Mouse (Mus musculus): Measurements from ENCODE around the gene Frzb. TPM values are rescaled to one million over a fixed set of nuclear protein-coding genes. Genes with fewer than 3 reads are reported as not detected.
A peak's percentile ranks its signal among the peaks of the same experiment; 100 is the strongest.

Gene Frzb
- polyA plus RNA-seq, 1 experiment = 0.63 TPM

DNA sequence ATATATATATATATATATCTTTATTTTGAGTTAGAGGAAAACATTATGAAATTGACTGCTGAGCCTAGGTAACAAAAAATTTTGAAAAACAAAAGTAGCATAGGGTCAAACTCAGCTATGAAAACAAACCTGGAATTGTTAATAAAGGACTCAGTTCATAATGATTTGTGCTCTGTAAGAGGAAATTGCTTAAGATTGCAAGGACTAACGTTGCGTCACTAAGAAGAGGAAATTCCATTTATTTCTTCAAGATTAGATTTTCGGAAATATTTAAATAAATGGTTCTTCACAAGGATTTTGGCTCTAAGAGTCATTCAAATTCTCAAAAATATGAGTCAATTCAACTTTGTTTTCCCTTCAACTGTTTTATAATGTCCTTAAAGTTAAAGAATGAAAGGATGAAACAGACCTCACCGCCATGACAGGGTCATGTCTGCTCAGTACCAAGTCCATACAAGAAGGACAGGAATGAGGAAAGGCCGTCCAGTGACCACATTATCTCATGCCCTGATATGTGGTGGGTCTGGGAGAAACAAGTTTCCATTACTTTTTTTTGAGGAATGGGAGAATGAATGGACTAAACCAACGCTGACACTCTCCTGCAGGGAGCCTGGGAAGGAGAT, 14.1 kb downstream of the Frzb start:
- WGBS = 78% methylated on average over 6 of the region's 6 CpGs

DNA sequence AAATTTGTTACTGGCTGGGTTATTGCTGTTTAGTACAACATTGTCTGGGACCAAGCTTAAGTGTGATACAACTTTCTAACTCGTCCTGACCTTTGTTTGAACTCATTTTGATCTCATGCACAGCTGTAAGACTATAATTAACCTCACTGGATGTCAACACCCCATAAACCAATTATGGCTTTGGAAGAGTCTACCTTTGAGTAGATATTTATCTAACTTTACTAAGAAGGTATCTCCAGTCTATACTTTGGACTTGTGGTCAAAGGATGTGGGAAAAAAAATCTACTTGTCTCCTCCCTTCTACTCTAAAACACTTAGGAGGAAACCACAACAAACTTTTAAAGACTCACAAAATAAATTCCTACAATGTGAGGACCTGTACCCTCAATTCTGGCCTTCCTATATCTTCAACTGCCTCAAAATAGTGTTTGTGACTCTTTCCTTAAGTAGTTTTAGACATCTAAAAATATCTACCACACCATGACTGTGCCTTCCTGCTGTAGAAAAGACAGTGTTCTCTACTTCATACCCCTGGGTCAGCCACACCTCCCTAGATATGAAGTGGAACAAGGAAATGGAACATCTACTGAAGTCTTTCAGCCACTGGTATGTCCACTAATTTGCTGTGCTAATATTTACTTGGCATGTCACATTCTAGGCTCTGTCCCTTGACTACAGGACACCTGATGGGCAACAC, 16.9 kb downstream of the Frzb start:
- WGBS = 11% methylated on average over 1 of the region's 1 CpGs
- DNase-seq (ENCODE audit: low read depth, low spot score) = peak; percentile 6

More for the DNA sequence above, 14.1 kb downstream of the Frzb start:
- no peak for DNase-seq (ENCODE audit: low read depth, low spot score)

DNA sequence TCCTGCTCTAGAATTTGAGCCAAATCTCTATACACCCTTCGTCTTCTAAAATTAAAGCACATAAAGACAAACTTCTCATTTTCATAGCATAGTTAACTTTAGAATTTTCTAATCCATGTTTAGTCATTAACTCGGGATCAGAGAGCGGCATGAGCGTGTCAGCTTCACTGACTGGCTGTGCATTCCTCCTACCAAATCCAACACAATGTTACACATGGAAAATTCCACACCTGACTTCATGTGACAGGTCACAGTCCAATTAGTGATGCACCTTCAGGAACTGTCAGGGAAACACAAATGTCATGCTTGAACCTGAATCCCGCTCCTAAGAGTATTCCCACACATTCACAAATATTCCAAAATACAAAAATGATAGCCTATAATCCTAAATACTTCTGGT, 24.3 kb downstream of the Frzb start:
- no peak for DNase-seq (ENCODE audit: low read depth, low spot score)
- 96% methylated on average over 5 of the region's 5 CpGs for WGBS

DNA sequence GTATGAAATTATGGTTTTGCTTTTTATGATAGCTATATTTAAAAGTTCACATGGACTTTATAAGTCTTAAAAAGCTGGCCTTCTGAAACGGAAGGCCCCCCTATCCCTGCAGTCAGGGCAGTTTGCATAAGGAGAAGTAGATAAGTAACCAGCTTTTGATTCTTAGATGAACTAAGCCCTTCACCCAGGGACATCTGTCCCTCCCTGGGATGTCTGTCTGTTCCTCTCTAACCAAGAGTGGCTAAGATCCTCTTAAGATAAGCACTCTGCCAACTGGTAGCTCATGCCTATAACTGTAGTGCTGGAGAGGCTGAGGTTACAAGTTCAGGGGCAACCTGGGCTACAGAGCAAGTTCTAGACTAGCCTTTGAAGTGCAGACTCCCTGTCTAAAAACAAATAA, 25.4 kb downstream of the Frzb start:
- WGBS = 32% methylated on average over 1 of the region's 1 CpGs
- DNase-seq (ENCODE audit: low read depth, low spot score) = no peak

DNA sequence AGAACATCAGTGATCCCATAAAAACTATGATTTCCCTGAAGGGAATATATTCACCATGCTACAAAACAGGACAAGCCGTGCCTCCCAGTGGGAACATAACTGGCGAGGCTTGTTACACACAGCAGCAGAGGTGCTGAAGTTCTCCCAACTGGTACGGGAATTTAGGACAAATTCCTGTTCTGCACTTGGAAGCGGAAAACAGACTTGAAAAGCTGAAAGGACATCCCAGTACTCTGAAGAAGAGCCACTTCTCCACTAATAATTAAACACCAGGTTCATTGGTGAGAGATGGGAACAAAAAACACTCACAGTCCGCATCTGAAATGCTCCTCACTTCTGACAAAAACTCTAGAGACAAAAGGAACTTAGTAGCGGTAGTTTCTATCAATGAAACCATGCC, 31.1 kb downstream of the Frzb start:
- DNase-seq (ENCODE audit: low read depth, low spot score) = no peak
- WGBS = 89% methylated on average over 6 of the region's 6 CpGs

DNA sequence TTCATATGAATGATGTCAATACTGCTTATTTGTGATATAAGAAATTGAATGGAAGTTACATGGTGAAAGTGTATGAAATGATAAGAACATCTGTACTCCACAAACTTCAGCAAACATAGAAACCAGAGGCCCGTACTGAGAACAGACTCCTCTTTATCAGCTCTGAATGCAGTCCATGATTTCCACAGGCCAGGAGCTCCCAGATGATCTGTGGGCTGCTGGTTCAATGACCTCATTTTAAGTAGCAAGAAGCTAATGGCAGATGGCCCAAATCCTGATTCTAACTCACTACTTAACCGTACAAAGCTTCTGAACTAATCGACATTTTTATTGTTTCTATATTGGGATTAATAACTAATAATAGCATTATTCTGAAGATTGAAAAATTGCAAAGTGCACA, 33.0 kb downstream of the Frzb start:
- DNase-seq (ENCODE audit: low read depth, low spot score) = no peak
- WGBS = 81% methylated on average over 3 of the region's 3 CpGs

DNA sequence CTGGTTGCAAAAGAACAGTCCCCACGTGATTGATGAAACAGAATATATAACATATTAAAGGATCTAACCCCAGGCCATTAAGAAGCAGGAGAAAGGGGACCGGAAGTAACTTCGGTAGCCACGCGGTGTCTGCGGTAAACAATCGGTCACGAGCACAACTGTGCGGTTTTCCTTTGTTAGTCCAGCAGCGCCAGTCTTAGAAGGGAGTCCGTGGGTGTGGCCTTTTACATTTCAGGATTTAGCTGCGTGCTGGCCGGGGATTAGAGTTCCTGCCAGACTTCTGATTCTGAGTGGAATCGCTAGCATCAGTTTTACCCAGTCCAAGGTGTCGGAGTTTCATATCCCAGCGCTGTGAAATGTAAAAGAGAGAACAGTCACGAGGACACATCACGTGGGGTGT, 34.3 kb downstream of the Frzb start:
- WGBS = 80% methylated on average over 18 of the region's 18 CpGs
- no peak for DNase-seq (ENCODE audit: low read depth, low spot score)

DNA sequence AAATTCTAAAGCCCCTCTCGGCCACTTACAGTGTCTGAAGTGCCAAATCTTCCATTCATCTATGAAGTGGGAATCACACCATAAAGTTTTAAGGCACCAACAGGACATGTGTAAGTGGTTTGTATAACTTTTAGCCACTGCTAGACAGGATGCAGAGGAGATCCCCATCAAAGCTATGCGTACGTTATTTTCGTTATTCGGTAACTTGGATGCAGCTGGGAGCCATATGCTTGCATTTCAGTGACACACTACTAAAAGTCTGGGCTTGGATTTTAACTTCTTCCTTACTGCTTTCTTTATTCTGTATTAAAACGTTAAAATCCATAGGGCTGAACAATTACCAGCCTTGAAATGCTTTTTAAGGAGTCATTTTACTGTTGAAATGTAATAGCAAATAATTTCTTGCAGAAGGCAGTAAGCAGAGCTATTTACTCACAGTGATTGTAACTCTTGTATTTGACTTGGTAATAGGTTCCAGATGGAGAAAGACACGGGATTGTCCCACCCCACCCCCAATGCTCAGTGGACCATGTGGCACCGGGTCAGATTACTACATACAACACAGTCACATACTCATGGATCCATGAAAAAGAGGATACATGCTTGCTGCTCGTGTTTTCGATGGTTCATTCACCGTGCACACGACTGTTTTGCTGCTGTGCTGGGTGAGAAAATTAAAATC, 37.4 kb downstream of the Frzb start:
- whole genome bisulfite sequencing = 71% methylated on average over 12 of the region's 12 CpGs
- DNase-seq (ENCODE audit: low read depth, low spot score) = no peak

DNA sequence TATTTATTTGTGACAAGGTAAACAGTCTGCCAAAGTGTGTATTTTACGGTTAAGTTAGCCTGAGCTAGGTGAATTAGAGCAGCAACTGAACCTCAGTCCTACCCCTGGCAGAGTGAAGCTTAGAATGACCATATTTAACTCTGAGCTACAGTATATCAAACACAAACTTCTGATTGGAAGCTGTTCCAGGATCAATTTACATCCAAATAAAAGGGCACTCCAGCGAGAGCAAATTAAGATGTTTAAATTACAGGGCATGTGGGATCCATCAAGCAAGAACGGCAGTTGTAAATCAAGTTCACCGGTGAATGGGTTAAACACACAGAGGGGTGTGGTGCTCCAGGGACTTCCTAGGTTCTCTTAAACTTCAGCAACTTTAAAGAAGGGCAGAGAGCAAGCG, 42.7 kb downstream of the Frzb start:
- no peak for DNase-seq (ENCODE audit: low read depth, low spot score)
- 12% methylated on average over 5 of the region's 5 CpGs for WGBS

DNA sequence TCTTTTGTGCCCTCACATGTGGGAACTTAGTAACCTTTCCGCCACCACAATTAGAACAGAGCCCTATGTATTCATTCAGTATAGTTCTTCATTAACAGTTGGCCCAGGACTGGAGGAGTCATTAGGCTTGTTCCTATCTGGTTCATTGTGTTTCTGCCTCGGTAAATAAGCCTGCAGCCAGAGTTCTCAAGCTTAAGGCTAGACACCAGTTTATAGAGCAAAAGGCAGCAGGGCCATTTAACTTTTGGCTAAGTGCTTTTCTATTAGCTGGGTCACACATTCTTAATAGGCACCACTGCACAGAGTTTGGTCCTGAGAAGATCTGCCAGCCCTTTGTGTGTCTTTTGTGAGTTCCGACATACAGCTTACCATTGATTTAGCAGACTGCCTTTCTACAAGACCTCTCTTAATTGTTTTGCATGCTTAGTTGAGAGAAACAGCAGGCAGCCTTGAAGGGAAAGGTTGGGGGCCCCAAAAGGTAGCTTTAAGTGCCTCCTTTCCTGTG, 48.8 kb downstream of the Frzb start:
- 50% methylated on average over 3 of the region's 3 CpGs for WGBS
- no peak for DNase-seq (ENCODE audit: low read depth, low spot score)

DNA sequence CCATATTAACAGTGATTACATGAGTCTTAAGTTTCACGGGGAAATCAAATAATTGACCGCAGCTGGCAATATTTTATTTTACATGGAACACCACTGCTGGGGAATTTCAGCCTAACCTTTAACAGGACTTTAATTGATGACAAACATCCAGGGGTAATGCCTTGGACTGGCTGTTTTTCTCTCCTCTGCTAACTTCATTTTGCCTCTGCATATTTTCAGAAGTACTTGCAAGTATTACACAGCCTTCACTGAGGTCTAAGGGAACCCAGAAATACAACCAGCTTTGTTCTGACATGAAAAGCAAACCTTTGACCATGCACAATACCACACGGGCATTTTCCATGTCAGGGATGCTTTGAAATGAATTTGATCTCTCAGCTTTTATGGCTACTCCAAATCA, 50.6 kb downstream of the Frzb start:
- no peak for DNase-seq (ENCODE audit: low read depth, low spot score)
- whole genome bisulfite sequencing = 49% methylated on average over 3 of the region's 3 CpGs

DNA sequence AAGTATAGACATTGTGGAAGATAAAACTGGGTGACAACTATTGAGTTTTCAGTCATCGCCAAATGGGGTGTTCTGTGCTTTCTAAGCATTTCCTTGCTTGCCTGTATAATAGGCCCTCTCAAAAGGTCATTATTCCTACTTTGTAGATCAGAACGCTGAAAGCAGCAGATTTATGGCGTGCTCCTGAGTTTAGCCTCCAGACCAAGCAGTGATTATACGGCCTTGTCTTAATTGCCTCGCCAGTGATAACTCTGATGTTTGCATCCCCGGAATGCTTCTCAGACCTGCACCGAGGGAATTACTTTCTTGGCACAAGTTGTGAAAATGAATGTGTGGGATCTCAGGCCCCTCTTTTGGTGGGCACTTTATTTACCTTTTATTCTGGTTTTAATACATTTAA, 51.4 kb downstream of the Frzb start:
- DNase-seq (ENCODE audit: low read depth, low spot score) = no peak
- 34% methylated on average over 7 of the region's 7 CpGs for WGBS

DNA sequence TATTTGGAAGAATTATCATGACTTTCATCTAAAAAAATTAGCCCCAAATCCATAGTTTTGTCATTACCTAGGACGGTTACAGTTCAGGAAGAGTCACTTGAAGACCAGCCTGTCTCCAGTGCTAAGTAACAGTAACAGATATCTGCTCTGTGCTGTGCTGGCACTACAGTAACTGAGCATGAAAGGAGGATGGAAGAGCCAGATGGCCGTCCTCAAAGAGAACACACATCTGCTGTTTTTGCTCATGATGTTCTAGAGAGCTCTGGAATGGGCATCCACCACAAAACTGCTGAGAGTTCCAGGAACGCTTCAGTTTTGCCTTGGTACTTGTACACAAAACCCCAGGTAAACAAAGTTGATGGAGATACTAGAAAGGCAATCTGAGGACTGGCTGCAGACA, 59.1 kb downstream of the Frzb start:
- no peak for DNase-seq (ENCODE audit: low read depth, low spot score)
- WGBS = 66% methylated on average over 3 of the region's 3 CpGs

DNA sequence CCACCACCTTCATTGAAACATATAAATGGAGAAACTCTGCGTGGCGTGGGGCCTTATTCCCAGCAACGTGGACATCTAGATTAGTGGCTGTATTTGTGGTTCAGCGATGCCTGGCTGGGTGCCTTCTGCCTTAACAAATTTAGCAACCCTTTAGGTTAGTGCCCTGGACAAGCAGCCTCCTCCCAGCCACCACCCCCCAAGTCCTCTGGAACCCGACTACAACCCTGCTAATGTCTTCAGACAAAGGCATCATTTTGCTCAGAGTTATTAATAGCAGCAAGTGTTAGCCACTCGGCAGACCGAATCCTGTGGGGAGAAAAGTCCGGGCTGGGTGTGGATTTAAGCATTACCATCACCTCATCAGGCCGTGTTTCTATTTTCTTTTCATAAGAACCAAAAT, 59.8 kb downstream of the Frzb start:
- DNase-seq (ENCODE audit: low read depth, low spot score) = no peak
- WGBS = 65% methylated on average over 9 of the region's 9 CpGs

DNA sequence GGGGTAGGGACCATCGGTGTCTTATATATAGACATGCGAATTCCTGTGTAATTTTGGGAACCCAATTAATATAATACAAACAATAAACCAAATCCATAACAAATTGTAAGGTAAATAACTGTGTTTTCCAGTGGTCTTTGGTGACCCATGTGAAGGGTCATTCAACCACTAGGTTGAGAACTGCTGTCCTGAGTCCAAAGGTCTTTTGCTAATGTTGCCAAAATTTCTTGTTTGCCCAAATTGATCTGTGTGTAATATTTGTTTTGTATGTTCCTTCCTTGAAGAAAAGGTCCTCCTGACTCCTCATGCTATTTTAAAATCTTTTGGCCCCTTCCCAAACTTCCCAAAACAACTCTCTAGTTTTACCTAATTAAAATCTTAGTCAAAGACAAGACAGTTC, 61.2 kb downstream of the Frzb start:
- 93% methylated on average over 2 of the region's 2 CpGs for WGBS
- no peak for DNase-seq (ENCODE audit: low read depth, low spot score)

DNA sequence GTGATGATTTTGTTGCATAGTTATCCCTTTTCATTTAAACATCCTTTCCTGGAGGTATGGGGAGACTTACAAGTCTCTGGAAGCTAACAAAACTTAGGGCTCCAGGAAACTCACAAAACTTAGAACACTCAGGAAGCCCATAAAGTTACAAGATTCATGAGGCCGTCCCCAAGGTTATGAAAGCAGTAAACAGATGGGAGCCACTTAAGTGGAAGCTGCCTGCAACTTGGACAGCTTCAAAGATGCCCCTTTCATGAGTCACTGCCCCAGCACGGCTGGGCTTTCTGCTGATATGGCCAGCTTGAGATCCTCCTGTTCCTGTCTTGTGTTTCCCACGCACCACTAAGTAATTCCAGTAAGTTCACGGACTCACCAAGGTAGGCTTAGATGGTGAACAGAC, 63.0 kb downstream of the Frzb start:
- 29% methylated on average over 4 of the region's 4 CpGs for WGBS
- DNase-seq (ENCODE audit: low read depth, low spot score) = no peak

DNA sequence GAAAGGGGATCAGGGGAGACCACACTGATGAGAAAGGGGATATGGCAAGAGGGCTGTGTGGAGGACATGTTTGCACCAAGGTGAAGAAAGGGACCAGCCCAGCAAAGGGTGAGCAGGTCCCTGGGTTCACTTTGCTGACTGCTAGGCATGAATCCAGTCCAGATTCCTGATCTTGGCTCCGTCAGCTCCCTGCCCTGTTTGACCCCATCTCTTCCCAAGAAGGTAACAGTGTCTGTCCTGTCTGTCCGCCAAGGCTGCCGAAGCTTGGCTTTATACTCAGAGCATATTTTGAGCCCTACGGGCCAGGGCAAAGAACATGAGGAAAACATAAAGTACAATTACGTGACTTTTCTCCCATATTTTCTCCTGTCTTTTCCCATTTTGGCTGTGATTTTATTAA, 67.6 kb downstream of the Frzb start:
- WGBS = 91% methylated on average over 5 of the region's 5 CpGs
- DNase-seq (ENCODE audit: low read depth, low spot score) = no peak

DNA sequence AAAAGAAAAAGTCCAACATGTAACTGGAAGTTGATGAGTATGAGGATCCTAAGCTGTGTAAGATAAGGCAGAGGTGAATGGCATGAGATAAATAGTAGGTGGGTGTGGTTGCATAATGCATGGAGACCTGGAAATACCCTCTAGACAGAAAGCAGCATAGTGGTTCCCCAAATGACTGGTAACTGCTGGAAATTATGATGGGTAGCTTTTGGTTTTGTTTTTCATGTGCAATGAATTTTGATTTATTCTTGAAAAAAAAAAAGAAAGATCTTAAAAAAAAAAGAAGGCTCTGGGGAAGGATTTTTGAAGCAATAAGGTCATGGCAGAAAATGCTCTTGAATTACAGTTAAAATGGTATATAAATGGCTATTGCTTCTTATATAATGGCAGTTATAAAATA, 72.5 kb downstream of the Frzb start:
- no peak for DNase-seq (ENCODE audit: low read depth, low spot score)

DNA sequence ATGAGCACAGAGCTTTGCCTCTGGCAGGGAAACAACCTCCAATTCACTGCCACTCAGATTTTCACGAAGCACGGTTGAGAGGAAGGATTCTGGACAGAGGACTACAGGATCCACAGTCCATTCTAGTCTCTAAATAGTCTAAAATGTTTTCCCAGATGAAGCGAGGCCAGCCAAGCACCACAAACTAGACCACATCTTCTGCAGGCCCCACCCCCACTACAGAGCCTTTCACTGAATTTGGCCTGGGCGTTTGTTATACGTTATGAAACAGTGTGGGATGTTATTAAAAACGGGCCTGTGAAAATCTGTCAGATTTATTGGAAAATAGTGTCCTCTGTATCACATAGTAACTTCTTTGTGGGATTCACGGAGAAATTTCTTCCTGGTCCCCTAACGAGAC, 76.0 kb downstream of the Frzb start:
- WGBS = 72% methylated on average over 8 of the region's 8 CpGs
- DNase-seq (ENCODE audit: low read depth, low spot score) = no peak

Measured in large intestine, adult 2 months (tissue).